Mouse (Mus musculus) heart, embryonic 14.5 days (tissue): ENCODE data around the gene Kcnk5. TPM values are rescaled to one million over a fixed set of nuclear protein-coding genes. Genes with fewer than 3 reads are reported as not detected.

ENCODE experiments used
- ATAC-seq: fragments of 200-750 bp; cut with Nextera tagmentation; 2 replicates; pipeline ENCODE4 v1.8.0; 2017; ENCODE audit warnings: low read depth, moderate TSS enrichment; ENCODE audit not compliant: insufficient number of reproducible peaks, insufficient read depth, low FRiP score
- H3K27ac ChIP-seq, 2 experiments: fragments of 200-500 bp in 1 of 2; fragments of 300-500 bp in 1 of 2; sonication (generic) in 1 of 2; replicated peaks in 1 of 2; 2 replicates each; pipeline ENCODE4 v1.5.1; 2012 to 2014; ENCODE audit warnings: low read depth in 2 of 2, low read length in 2 of 2, control low read depth in 1 of 2, mild to moderate bottlenecking in 1 of 2, mixed read lengths in 1 of 2; ENCODE audit not compliant: control insufficient read depth in 1 of 2, insufficient read depth in 1 of 2
- H3K27me3 ChIP-seq: fragments of 300-500 bp; sonication (generic); 2 replicates; pipeline ENCODE4 v1.6.1; 2014; ENCODE audit warnings: mild to moderate bottlenecking, low read length, control low read depth; ENCODE audit not compliant: control insufficient read depth, insufficient read depth
- H3K36me3 ChIP-seq: fragments of 300-500 bp; sonication (generic); 2 replicates; pipeline ENCODE4 v1.6.1; 2014; ENCODE audit warnings: mild to moderate bottlenecking, control low read depth, low read length, mixed read lengths; ENCODE audit not compliant: control insufficient read depth, insufficient read depth
- H3K4me1 ChIP-seq, 2 experiments: fragments of 200-500 bp in 1 of 2; fragments of 300-500 bp in 1 of 2; sonication (generic) in 1 of 2; 2 replicates each; pipeline ENCODE4 v1.6.1; 2012 to 2014; ENCODE audit warnings: low read length in 2 of 2, control low read depth in 1 of 2, mixed read lengths in 1 of 2; ENCODE audit not compliant: control insufficient read depth in 2 of 2, insufficient read depth in 2 of 2
- H3K4me2 ChIP-seq: fragments of 300-500 bp; sonication (generic); 2 replicates; pipeline ENCODE4 v1.6.1; 2014; ENCODE audit warnings: mild to moderate bottlenecking, low read length
- H3K4me3 ChIP-seq, 2 experiments: fragments of 200-500 bp in 1 of 2; fragments of 300-500 bp in 1 of 2; sonication (generic) in 1 of 2; 2 replicates each; pipeline ENCODE4 v1.5.1; 2012 to 2014; ENCODE audit warnings: low read length in 2 of 2, mild to moderate bottlenecking in 2 of 2, control low read depth in 1 of 2, low read depth in 1 of 2, moderate library complexity in 1 of 2; ENCODE audit not compliant: control insufficient read depth in 1 of 2, insufficient read depth in 1 of 2
- H3K9ac ChIP-seq: fragments of 300-500 bp; sonication (generic); 2 replicates; pipeline ENCODE4 v1.6.1; 2014; ENCODE audit warnings: mild to moderate bottlenecking, low read length
- H3K9me3 ChIP-seq: fragments of 300-500 bp; sonication (generic); 2 replicates; pipeline ENCODE4 v1.6.1; 2016; ENCODE audit warnings: low read length, control low read depth; ENCODE audit not compliant: control insufficient read depth
- WGBS: fragments of 180-500 bp; shearing (Covaris S2); extraction: QIAGEN DNeasy Blood & Tissue Kit; methylation state at CpG from one replicate; pipeline ENCODE4 v1.1.7; 2014; 5-methylcytosine and 5-hydroxymethylcytosine counted together
- polyA plus RNA-seq: library from polyadenylated mRNA; unstranded; fragments of >200 nt; fragmentation: Nextera tagmentation; extraction: Ambion mirVana; gene quantifications from 2 replicates; pipeline ENCODE4 v1.2.1, GENCODE M21; 2014

The Kcnk5 gene
- polyA plus RNA-seq, 1 experiment from 2014 or later, result 1.8 TPM

DNA sequence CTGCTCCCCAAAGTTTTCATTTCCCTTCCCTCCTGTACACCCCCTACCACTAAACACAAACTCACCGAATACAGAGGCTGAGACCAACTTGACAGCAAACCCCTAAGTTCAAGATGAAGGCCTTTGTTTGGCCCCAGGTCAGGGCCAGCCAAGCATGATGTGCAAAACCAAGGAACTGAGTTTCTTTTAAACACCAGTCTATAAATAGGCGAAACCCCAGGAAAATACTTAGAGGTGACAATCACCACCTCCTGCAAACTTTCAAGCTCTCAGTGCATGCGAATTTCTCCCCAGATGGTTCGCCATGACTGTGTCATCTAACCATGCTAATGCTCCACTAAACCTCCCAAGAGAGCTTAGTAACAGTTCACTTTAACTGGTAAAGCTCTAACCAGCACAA, 5.9 kb downstream of the Kcnk5 start:
- peaks cover 12 to 20% of the 10 kb centered on the region in 2 experiments for H3K4me1 ChIP-seq
- 69% methylated on average over 4 of the region's 4 CpGs for WGBS
- H3K27me3 ChIP-seq, result no peaks in the 10 kb centered on the region
- H3K36me3 ChIP-seq, result no peaks in the 10 kb centered on the region
- no peak overlapping the region for H3K4me3 ChIP-seq
- H3K27ac ChIP-seq, result no peak overlapping the region
- no peak overlapping the region for H3K4me2 ChIP-seq
- H3K9ac ChIP-seq, result no peak overlapping the region
- no peaks in the 10 kb centered on the region for H3K9me3 ChIP-seq
- no peak for ATAC-seq

DNA sequence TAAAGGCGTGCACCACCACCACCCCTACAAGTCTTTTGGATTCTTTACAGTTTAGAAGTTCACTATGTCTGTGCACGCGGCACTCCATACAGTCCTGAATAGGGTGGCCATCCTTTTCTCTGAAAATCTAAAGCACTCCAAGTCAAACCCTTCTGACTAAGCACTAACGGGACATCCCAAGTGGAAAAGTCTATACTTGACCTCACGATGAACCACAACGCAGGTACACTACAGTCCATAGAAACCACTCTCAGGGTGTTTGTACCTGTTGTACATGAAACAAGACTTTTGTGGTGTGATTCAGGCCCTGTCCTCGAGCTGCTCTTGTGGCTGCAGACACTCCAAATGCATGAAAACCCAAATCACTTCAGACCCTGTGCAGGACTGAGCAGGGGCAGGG, 6.5 kb downstream of the Kcnk5 start:
- H3K4me2 ChIP-seq, result no peak overlapping the region
- H3K9me3 ChIP-seq, result no peaks in the 10 kb centered on the region
- peaks cover 6 to 15% of the 10 kb centered on the region in 2 experiments for H3K4me1 ChIP-seq
- no peak overlapping the region for H3K9ac ChIP-seq
- no peak for ATAC-seq
- no peak overlapping the region for H3K4me3 ChIP-seq
- 91% methylated on average over 7 of the region's 7 CpGs for WGBS
- no peaks in the 10 kb centered on the region for H3K27me3 ChIP-seq
- H3K27ac ChIP-seq, result no peak overlapping the region
- H3K36me3 ChIP-seq, result no peaks in the 10 kb centered on the region

DNA sequence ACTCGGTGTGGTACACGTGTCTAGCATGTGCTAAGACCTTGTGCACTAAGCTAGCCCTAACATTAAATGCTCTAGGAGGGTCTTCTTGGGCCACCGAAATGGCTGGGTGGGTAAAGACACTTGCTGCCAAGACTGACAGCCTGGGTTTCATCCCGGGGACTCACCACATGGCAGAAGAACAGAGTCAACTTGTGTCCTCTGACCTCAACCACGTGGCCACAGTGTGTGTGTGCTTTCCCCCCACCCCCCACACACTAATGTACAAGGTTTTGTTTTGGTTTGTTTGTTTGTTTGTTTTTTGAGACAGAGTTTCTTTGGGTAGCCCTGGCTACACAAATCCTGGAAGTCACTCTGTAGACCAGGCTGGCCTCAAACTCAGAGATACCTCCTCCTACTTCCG, 6.9 kb downstream of the Kcnk5 start:
- no peaks in the 10 kb centered on the region for H3K36me3 ChIP-seq
- H3K27ac ChIP-seq, result no peak overlapping the region
- H3K9ac ChIP-seq, result no peak overlapping the region
- WGBS, result 88% methylated on average over 6 of the region's 6 CpGs
- H3K4me1 ChIP-seq, result peaks cover 6 to 15% of the 10 kb centered on the region in 2 experiments
- no peaks in the 10 kb centered on the region for H3K27me3 ChIP-seq
- H3K9me3 ChIP-seq, result no peaks in the 10 kb centered on the region
- no peak overlapping the region for H3K4me2 ChIP-seq
- no peak for ATAC-seq
- H3K4me3 ChIP-seq, result no peak overlapping the region

DNA sequence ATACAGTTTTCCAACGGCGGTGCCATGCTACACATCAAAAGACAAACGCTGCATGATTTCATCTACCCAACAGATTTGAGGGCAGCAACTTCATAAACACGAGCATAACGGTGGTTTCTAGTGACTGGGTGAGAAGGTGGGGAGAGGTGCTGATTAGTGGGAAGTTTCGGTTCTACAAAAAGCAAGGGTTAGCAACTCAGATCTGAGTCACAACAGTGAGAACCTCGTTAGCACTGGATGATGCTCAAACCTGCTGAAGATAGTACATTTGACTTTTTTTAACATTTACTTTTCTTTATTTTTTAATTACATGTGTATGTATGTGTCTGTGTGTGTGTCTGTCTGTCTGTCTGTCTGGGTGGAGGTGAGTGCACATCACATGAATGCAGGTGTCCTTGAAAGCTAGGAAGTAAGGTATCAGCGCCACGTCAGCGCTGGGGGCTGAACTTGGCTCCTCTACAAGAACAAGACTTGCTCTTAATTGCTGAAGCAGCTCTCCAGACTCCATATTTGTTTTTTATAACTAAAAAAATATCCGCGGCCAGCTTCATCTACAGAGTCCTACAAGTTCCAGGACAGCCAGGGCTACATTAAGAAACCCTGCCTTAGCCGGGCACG, 7.6 kb downstream of the Kcnk5 start:
- Histone ChIP-seq H3K36me3 (no peaks in the 10 kb centered on the region), H3K4me3 (no peak overlapping the region), H3K27ac (no peak overlapping the region), H3K4me2 (no peak overlapping the region), H3K9ac (no peak overlapping the region), H3K27me3 (no peaks in the 10 kb centered on the region), H3K4me1 (peaks cover 6 to 15% of the 10 kb centered on the region in 2 experiments), H3K9me3 (no peaks in the 10 kb centered on the region)
- ATAC-seq, result no peak
- 87% methylated on average over 14 of the region's 14 CpGs for WGBS

DNA sequence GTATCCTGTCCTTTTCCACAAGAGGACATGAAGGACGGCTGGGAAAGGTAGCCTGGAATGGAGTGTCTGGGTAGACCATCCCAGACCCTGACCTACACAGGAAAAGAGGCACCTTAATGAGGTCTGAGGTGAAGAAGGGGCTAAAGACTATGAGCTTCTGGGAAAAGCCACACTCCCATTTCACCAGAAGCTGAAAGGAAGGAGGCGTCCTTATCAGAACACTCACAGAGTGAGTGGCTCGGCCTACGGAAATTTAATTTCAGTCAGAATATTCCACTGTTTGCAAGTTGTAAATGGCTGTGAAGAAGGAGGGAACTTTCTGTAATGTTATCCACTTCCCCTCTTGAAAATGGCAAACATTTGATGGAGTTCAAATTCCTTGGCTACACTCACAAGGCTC, 8.7 kb downstream of the Kcnk5 start:
- 44% methylated on average over 4 of the region's 4 CpGs for WGBS
- Histone ChIP-seq H3K4me3 (no peak overlapping the region), H3K36me3 (no peaks in the 10 kb centered on the region), H3K27me3 (no peaks in the 10 kb centered on the region), H3K4me1 (peaks cover 6 to 15% of the 10 kb centered on the region in 2 experiments), H3K9me3 (no peaks in the 10 kb centered on the region), H3K9ac (no peak overlapping the region), H3K27ac (0 out of 4 replicates have a peak overlapping the region, but pooled peaks of 1 of the 2 experiments have one; percentile 19), H3K4me2 (no peak overlapping the region)
- ATAC-seq, result no peak

DNA sequence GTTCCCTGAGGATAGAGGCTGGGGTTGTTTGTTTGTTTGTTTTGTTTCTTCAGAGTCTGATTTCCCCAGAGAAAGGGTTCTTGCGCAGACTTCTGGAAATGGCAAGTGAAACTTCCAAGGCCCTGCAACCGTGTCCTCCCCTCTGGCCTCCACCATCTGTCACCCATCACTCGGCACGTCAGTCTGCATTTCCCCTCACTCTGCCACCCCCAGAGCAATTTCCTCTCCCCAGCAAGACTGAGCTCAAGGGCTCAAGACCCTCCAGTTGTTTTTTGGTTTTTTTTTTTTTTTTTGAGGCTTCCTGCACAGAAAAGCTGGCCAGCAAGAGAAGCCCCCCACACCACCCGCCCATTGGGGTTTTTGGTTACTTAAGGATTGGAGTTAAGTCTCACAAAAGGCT, 9.1 kb downstream of the Kcnk5 start:
- 0 out of 4 replicates have a peak overlapping the region, but pooled peaks of 1 of the 2 experiments have one; percentile 19 for H3K27ac ChIP-seq
- 34% methylated on average over 5 of the region's 5 CpGs for WGBS
- H3K4me2 ChIP-seq, result no peak overlapping the region
- no peaks in the 10 kb centered on the region for H3K27me3 ChIP-seq
- peaks cover 6 to 15% of the 10 kb centered on the region in 2 experiments for H3K4me1 ChIP-seq
- ATAC-seq, result no peak
- H3K9me3 ChIP-seq, result no peaks in the 10 kb centered on the region
- no peaks in the 10 kb centered on the region for H3K36me3 ChIP-seq
- H3K4me3 ChIP-seq, result no peak overlapping the region
- H3K9ac ChIP-seq, result no peak overlapping the region

DNA sequence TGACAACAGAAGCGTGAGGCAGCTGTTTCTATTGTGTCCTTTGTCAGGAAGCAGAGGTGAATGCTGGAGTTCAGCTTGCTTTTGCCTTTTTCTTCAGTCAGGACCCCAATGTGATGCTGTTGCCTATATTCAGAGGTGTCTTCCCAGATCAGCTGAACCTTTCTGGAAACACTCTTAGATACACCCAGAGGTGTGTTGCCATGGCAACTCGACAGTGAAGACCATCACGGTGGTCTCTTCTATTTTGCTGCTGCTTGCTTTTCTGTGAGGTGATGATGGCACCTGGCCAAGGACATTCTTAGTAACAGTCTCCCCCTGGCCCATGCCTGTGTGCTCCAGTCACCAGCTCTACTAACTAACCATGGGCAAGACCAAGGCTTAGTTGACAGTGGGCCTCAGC, 9.8 kb downstream of the Kcnk5 start:
- WGBS, result 60% methylated on average over 3 of the region's 3 CpGs
- H3K4me2 ChIP-seq, result no peak overlapping the region
- H3K36me3 ChIP-seq, result no peaks in the 10 kb centered on the region
- H3K9me3 ChIP-seq, result no peaks in the 10 kb centered on the region
- peaks cover 6 to 15% of the 10 kb centered on the region in 2 experiments for H3K4me1 ChIP-seq
- no peak overlapping the region for H3K4me3 ChIP-seq
- no peak overlapping the region for H3K27ac ChIP-seq
- H3K27me3 ChIP-seq, result no peaks in the 10 kb centered on the region
- no peak overlapping the region for H3K9ac ChIP-seq
- no peak for ATAC-seq

DNA sequence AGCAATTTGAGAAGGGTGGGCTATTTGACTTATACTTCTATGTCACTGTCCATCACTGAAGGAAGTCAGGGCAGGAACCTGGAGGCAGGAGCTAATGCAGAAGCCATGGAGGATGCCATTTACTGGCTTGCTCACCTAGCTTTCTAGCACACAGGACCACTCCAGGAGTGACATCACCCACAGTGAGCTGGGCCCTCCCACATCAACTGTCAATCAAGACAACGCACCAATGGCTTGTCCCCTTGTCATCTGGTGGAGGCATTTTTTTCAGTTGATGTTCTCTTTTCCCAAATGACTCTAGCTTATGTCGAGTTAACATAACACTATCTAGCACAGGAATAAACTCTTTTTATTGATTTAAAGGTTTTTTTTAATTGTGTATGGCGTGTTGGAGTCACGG, 12.4 kb downstream of the Kcnk5 start:
- Histone ChIP-seq H3K4me1 (peaks cover 15 to 19% of the 10 kb centered on the region in 2 experiments), H3K27ac (no peak overlapping the region), H3K27me3 (no peaks in the 10 kb centered on the region), H3K9ac (no peak overlapping the region), H3K9me3 (no peaks in the 10 kb centered on the region), H3K4me3 (no peak overlapping the region), H3K4me2 (no peak overlapping the region), H3K36me3 (no peaks in the 10 kb centered on the region)
- 91% methylated on average over 4 of the region's 4 CpGs for WGBS
- no peak for ATAC-seq
